In genomic region chr11:18171207-18171776, GRCm38 (mm10) we compare ENCODE assay signal across 24 mouse cellular contexts.
DNase-seq lines count a peak whose midpoint lies in the region; ATAC-seq lines count a peak whose summit lies in the region.
"Had no signal": no experiment of that assay in that cellular context is flagged by ENCODE, and none has a peak within 500 bp of the region (broad histone marks: within the 10 kb centered on the region; RNA-seq: fewer than 3 reads in every experiment).

No protein-coding gene starts in this region.

- H3K4me3 ChIP-seq in forebrain, embryonic 11.5 days (ENCODE audit: low read depth, low read length) = no peak overlapping the region
- no peak overlapping the region for H3K4me3 ChIP-seq in forebrain, embryonic 10.5 days
- H3K4me3 ChIP-seq in forebrain, embryonic 12.5 days (replicated peaks) = no peak overlapping the region
- H3K4me3 ChIP-seq in forebrain, embryonic 16.5 days (replicated peaks; ENCODE audit: low read length) = no peak overlapping the region
- no peak overlapping the region for H3K4me3 ChIP-seq in heart, embryonic 10.5 days
- no peak overlapping the region for H3K4me3 ChIP-seq in hindbrain, embryonic 11.5 days (ENCODE audit: low read depth, low read length)
- H3K4me3 ChIP-seq: embryonic facial prominence, embryonic 15.5 days; erythroblast, embryonic 14.5 days; gastrocnemius, adult 2 months; heart, embryonic 13.5 days; hindbrain, embryonic 12.5 days had no signal

- peak; percentile 89 for ATAC-seq in forebrain, embryonic 11.5 days (replicated peaks; ENCODE audit: low FRiP score)
- ATAC-seq in forebrain, embryonic 12.5 days (ENCODE audit: low FRiP score) = peak; percentile 84; the same call in 1 of the 2 replicates
- ATAC-seq in forebrain, embryonic 16.5 days = peak; percentile 63
- ATAC-seq in hindbrain, embryonic 11.5 days (ENCODE audit: low FRiP score) = no peak
- ATAC-seq: activated CD4-positive, CD25-positive, alpha-beta regulatory T cell, adult 4 months; CD4-positive, CD25-positive, alpha-beta regulatory T cell, adult 4 months; hindbrain, postnatal 0 days; Patski had no signal

- H3K9ac ChIP-seq in forebrain, embryonic 11.5 days (ENCODE audit: low read length) = no peak overlapping the region
- H3K9ac ChIP-seq in forebrain, embryonic 12.5 days = no peak overlapping the region
- H3K9ac ChIP-seq in forebrain, embryonic 16.5 days (replicated peaks; ENCODE audit: low read depth, low read length) = no peak overlapping the region
- H3K9ac ChIP-seq in hindbrain, embryonic 11.5 days (ENCODE audit: low read depth, low read length) = no peak overlapping the region
- H3K9ac ChIP-seq: embryonic facial prominence, embryonic 15.5 days; heart, embryonic 13.5 days; hindbrain, embryonic 12.5 days had no signal

- H3K4me1 ChIP-seq in forebrain, embryonic 11.5 days (replicated peaks; ENCODE audit: control insufficient read depth, insufficient read depth, low read length) = no peaks in the 10 kb centered on the region
- peaks cover 7% of the 10 kb centered on the region; the same call in 1 of the 2 replicates for H3K4me1 ChIP-seq in forebrain, embryonic 10.5 days
- peaks cover 2% of the 10 kb centered on the region; the same call in 1 of the 2 replicates for H3K4me1 ChIP-seq in forebrain, embryonic 12.5 days
- no peaks in the 10 kb centered on the region for H3K4me1 ChIP-seq in forebrain, embryonic 16.5 days (replicated peaks; ENCODE audit: control insufficient read depth, insufficient read depth, low read length)
- no peaks in the 10 kb centered on the region for H3K4me1 ChIP-seq in heart, embryonic 10.5 days
- H3K4me1 ChIP-seq in hindbrain, embryonic 11.5 days (replicated peaks; ENCODE audit: control insufficient read depth, insufficient read depth, low read length) = no peaks in the 10 kb centered on the region
- H3K4me1 ChIP-seq: embryonic facial prominence, embryonic 15.5 days; heart, embryonic 13.5 days; hindbrain, embryonic 12.5 days had no signal

- H3K36me3 ChIP-seq in forebrain, embryonic 11.5 days (ENCODE audit: control insufficient read depth, insufficient read depth, low read length) = no peaks in the 10 kb centered on the region
- no peaks in the 10 kb centered on the region for H3K36me3 ChIP-seq in forebrain, embryonic 10.5 days (replicated peaks)
- no peaks in the 10 kb centered on the region for H3K36me3 ChIP-seq in forebrain, embryonic 12.5 days (replicated peaks)
- H3K36me3 ChIP-seq in forebrain, embryonic 16.5 days (ENCODE audit: control insufficient read depth, insufficient read depth) = no peaks in the 10 kb centered on the region
- no peaks in the 10 kb centered on the region for H3K36me3 ChIP-seq in heart, embryonic 10.5 days
- H3K36me3 ChIP-seq in hindbrain, embryonic 11.5 days (ENCODE audit: control insufficient read depth, insufficient read depth, low read length) = no peaks in the 10 kb centered on the region
- H3K36me3 ChIP-seq: embryonic facial prominence, embryonic 15.5 days; G1E; heart, embryonic 13.5 days; hindbrain, embryonic 12.5 days had no signal

- no peak overlapping the region for H3K4me2 ChIP-seq in forebrain, embryonic 11.5 days (ENCODE audit: low read depth, low read length, severe bottlenecking)
- H3K4me2 ChIP-seq in forebrain, embryonic 12.5 days = no peak overlapping the region
- H3K4me2 ChIP-seq in forebrain, embryonic 16.5 days (ENCODE audit: low read length) = no peak overlapping the region
- no peak overlapping the region for H3K4me2 ChIP-seq in hindbrain, embryonic 11.5 days (replicated peaks; ENCODE audit: low read depth, low read length)
- H3K4me2 ChIP-seq: embryonic facial prominence, embryonic 15.5 days; heart, embryonic 13.5 days; hindbrain, embryonic 12.5 days had no signal

- H3K9me3 ChIP-seq in forebrain, embryonic 11.5 days (ENCODE audit: control insufficient read depth, low read length) = no peaks in the 10 kb centered on the region
- no peaks in the 10 kb centered on the region for H3K9me3 ChIP-seq in forebrain, embryonic 10.5 days
- H3K9me3 ChIP-seq in forebrain, embryonic 12.5 days = no peaks in the 10 kb centered on the region
- no peaks in the 10 kb centered on the region for H3K9me3 ChIP-seq in forebrain, embryonic 16.5 days (ENCODE audit: control insufficient read depth, low read length)
- H3K9me3 ChIP-seq in heart, embryonic 10.5 days = no peaks in the 10 kb centered on the region
- H3K9me3 ChIP-seq in hindbrain, embryonic 11.5 days (ENCODE audit: control insufficient read depth, low read length) = no peaks in the 10 kb centered on the region
- H3K9me3 ChIP-seq: embryonic facial prominence, embryonic 15.5 days; G1E; heart, embryonic 13.5 days; hindbrain, embryonic 12.5 days had no signal

- WGBS in forebrain, embryonic 11.5 days = 23% methylated on average over 2 of the region's 2 CpGs
- WGBS in forebrain, embryonic 10.5 days = 37% methylated on average over 2 of the region's 2 CpGs
- 14% methylated on average over 2 of the region's 2 CpGs for WGBS in forebrain, embryonic 12.5 days
- 4% methylated on average over 2 of the region's 2 CpGs for WGBS in forebrain, embryonic 16.5 days
- WGBS in heart, embryonic 10.5 days = 65% methylated on average over 2 of the region's 2 CpGs
- WGBS in hindbrain, embryonic 11.5 days = 65% methylated on average over 2 of the region's 2 CpGs

- no peak for DNase-seq in forebrain, embryonic 11.5 days (ENCODE audit: low spot score)
- no peak for DNase-seq in forebrain, embryonic 10.5 days (ENCODE audit: extremely low spot score, low spot score)
- DNase-seq in MN1 (ENCODE audit: low spot score) = peak; percentile 5
- DNase-seq in heart, embryonic 10.5 days (ENCODE audit: low spot score) = no peak
- no peak for DNase-seq in hindbrain, embryonic 11.5 days (ENCODE audit: low spot score)
- DNase-seq: adrenal gland, adult 2 months; adrenal gland, postnatal 25 days; B cell, adult 2 months; cerebellum, adult 2 months; cerebellum, postnatal 10 days; gastrocnemius, adult 2 months; gastrocnemius, postnatal 25 days; heart, postnatal 36 days had no signal

- H3K27ac ChIP-seq in forebrain, embryonic 11.5 days (ENCODE audit: low read depth, low read length) = no peak overlapping the region
- no peak overlapping the region for H3K27ac ChIP-seq in forebrain, embryonic 10.5 days
- H3K27ac ChIP-seq in forebrain, embryonic 12.5 days = no peak overlapping the region
- H3K27ac ChIP-seq in forebrain, embryonic 16.5 days (ENCODE audit: low read length) = no peak overlapping the region
- no peak overlapping the region for H3K27ac ChIP-seq in heart, embryonic 10.5 days
- no peak overlapping the region for H3K27ac ChIP-seq in hindbrain, embryonic 11.5 days (ENCODE audit: low read depth, low read length)
- H3K27ac ChIP-seq: embryonic facial prominence, embryonic 15.5 days; gastrocnemius, adult 2 months; heart, embryonic 13.5 days; hindbrain, embryonic 12.5 days; hindbrain, postnatal 0 days had no signal

- no peaks in the 10 kb centered on the region for H3K27me3 ChIP-seq in forebrain, embryonic 11.5 days (ENCODE audit: control insufficient read depth, insufficient read depth, low read length)
- H3K27me3 ChIP-seq in forebrain, embryonic 10.5 days (ENCODE audit: poor library complexity, severe bottlenecking) = peaks cover 17% of the 10 kb centered on the region; the same call in 1 of the 2 replicates
- H3K27me3 ChIP-seq in forebrain, embryonic 12.5 days = peaks cover 11% of the 10 kb centered on the region
- H3K27me3 ChIP-seq in forebrain, embryonic 16.5 days (replicated peaks; ENCODE audit: control insufficient read depth, insufficient read depth, low read length) = peaks cover 7% of the 10 kb centered on the region; the same call in 1 of the 2 replicates
- no peaks in the 10 kb centered on the region for H3K27me3 ChIP-seq in heart, embryonic 10.5 days (ENCODE audit: insufficient read depth, poor library complexity, severe bottlenecking)
- no peaks in the 10 kb centered on the region for H3K27me3 ChIP-seq in hindbrain, embryonic 11.5 days (ENCODE audit: control insufficient read depth, insufficient read depth, low read length)
- H3K27me3 ChIP-seq: embryonic facial prominence, embryonic 15.5 days; heart, embryonic 13.5 days; hindbrain, embryonic 12.5 days; Patski had no signal
